Mouse (Mus musculus) MEL (cell line): ENCODE measurements around the gene Gtf2h1. TPM values are rescaled to one million over a fixed set of nuclear protein-coding genes. Genes with fewer than 3 reads are reported as not detected.
"Not testable (repeated sequence)": the region's sequence is repeated elsewhere in the genome, so short reads cannot be mapped to it uniquely, and the experiment has no call there.

Experiments used
- DNase-seq: peaks from one replicate; pipeline ENCODE4 v3.0.0; 2011; ENCODE audit warnings: low read depth, low spot score
- H3K27ac ChIP-seq: 2 replicates; pipeline ENCODE4 v1.5.1; 2012; ENCODE audit warnings: low read depth, mild to moderate bottlenecking, control low read depth, low read length, moderate library complexity; ENCODE audit not compliant: control insufficient read depth
- H3K27me3 ChIP-seq, 2 experiments: fragments of 150-350 bp in 1 of 2; sonication (generic) in 1 of 2; 2 replicates each; pipeline ENCODE4 v1.6.1; 2012; ENCODE audit warnings: low read length in 2 of 2, mild to moderate bottlenecking in 2 of 2, improper control_type of control experiment in 1 of 2, moderate library complexity in 1 of 2; ENCODE audit not compliant: insufficient read depth in 2 of 2, control insufficient read depth in 1 of 2
- H3K36me3 ChIP-seq, 2 experiments: 2 replicates each; pipeline ENCODE4 v1.6.1; 2012 to 2014; ENCODE audit warnings: low read length in 2 of 2, improper control_type of control experiment in 1 of 2, inconsistent platforms in 1 of 2, mild to moderate bottlenecking in 1 of 2; ENCODE audit not compliant: insufficient read depth in 2 of 2, control insufficient read depth in 1 of 2
- H3K4me1 ChIP-seq, 2 experiments: fragments of 150-350 bp in 1 of 2; sonication (generic) in 1 of 2; 2 replicates each; pipeline ENCODE4 v1.6.1; 2012; ENCODE audit warnings: low read length in 2 of 2, improper control_type of control experiment in 1 of 2, mild to moderate bottlenecking in 1 of 2; ENCODE audit not compliant: insufficient read depth in 2 of 2, control insufficient read depth in 1 of 2
- H3K4me3 ChIP-seq, 2 experiments: fragments of 150-350 bp in 1 of 2; sonication (generic) in 1 of 2; 2 replicates each; pipeline ENCODE4 v1.5.1; 2012; ENCODE audit warnings: low read depth in 2 of 2, low read length in 2 of 2, mild to moderate bottlenecking in 2 of 2, moderate library complexity in 2 of 2, control low read depth in 1 of 2, improper control_type of control experiment in 1 of 2; ENCODE audit not compliant: control insufficient read depth in 1 of 2, insufficient read depth in 1 of 2
- H3K79me2 ChIP-seq: 2 replicates; pipeline ENCODE4 v1.6.1; 2012; ENCODE audit warnings: mild to moderate bottlenecking, low read length, moderate library complexity; ENCODE audit not compliant: control insufficient read depth, poor library complexity, insufficient read depth
- H3K9ac ChIP-seq: 2 replicates; pipeline ENCODE4 v1.6.1; 2012; ENCODE audit warnings: low read depth, mild to moderate bottlenecking, control low read depth, low read length, moderate library complexity; ENCODE audit not compliant: control insufficient read depth, poor library complexity, severe bottlenecking
- H3K9me3 ChIP-seq: fragments of 150-350 bp; sonication (generic); replicated peaks from 2 replicates; pipeline ENCODE4 v1.6.1; 2012; ENCODE audit warnings: mild to moderate bottlenecking, low read length, improper control_type of control experiment, moderate library complexity; ENCODE audit not compliant: insufficient read depth
- CHD2 ChIP-seq: IDR thresholded peaks from 2 replicates; pipeline ENCODE4 v1.6.1; 2011; ENCODE audit warnings: low read length, improper control_type of control experiment
- E2F4 ChIP-seq: IDR thresholded peaks from 2 replicates; pipeline ENCODE4 v1.6.1; 2011; ENCODE audit warnings: low read depth, low read length, improper control_type of control experiment, borderline replicate concordance
- EP300 ChIP-seq, 2 experiments: IDR thresholded peaks; 2 replicates each; pipeline ENCODE4 v1.6.1; 2011; ENCODE audit warnings: improper control_type of control experiment in 2 of 2, low read length in 2 of 2, low read depth in 1 of 2, mild to moderate bottlenecking in 1 of 2
- GATA1 ChIP-seq: IDR thresholded peaks from 2 replicates; pipeline ENCODE4 v1.6.1; 2011; ENCODE audit warnings: low read depth, low read length, improper control_type of control experiment
- HCFC1 ChIP-seq: IDR thresholded peaks from 2 replicates; pipeline ENCODE4 v1.6.1; 2012; ENCODE audit warnings: low read depth, mild to moderate bottlenecking, inconsistent platforms, low read length, improper control_type of control experiment, moderate library complexity
- JUND ChIP-seq: IDR thresholded peaks from 2 replicates; pipeline ENCODE4 v1.6.1; 2011; ENCODE audit warnings: low read depth, mild to moderate bottlenecking, improper control_type of control experiment, low read length
- MAFK ChIP-seq: IDR thresholded peaks from 2 replicates; pipeline ENCODE4 v1.6.1; 2011; ENCODE audit warnings: low read depth, mild to moderate bottlenecking, low read length, improper control_type of control experiment, borderline replicate concordance
- MAX ChIP-seq: IDR thresholded peaks from 2 replicates; pipeline ENCODE4 v1.6.1; 2011; ENCODE audit warnings: low read length, improper control_type of control experiment
- MAZ ChIP-seq: IDR thresholded peaks from 2 replicates; pipeline ENCODE4 v1.6.1; 2012; ENCODE audit warnings: low read depth, mild to moderate bottlenecking, inconsistent platforms, low read length, improper control_type of control experiment
- MEF2A ChIP-seq: IDR thresholded peaks from 2 replicates; pipeline ENCODE4 v1.6.1; 2014; ENCODE audit warnings: low read depth, mild to moderate bottlenecking, inconsistent platforms, low read length, improper control_type of control experiment; ENCODE audit not compliant: poor library complexity, insufficient replicate concordance, severe bottlenecking; ENCODE audit errors: extremely low read depth
- MYB ChIP-seq: IDR thresholded peaks from 2 replicates; pipeline ENCODE4 v1.6.1; 2011; ENCODE audit warnings: mild to moderate bottlenecking, low read depth, low read length, improper control_type of control experiment
- NELFE ChIP-seq: IDR thresholded peaks from 2 replicates; pipeline ENCODE4 v1.6.1; 2011; ENCODE audit warnings: low read depth, low read length, improper control_type of control experiment
- POLR2AphosphoS5 ChIP-seq: IDR thresholded peaks from 2 replicates; pipeline ENCODE4 v1.6.1; 2012; ENCODE audit warnings: low read depth, borderline replicate concordance, mild to moderate bottlenecking, inconsistent platforms, low read length, moderate library complexity, mixed read lengths
- RAD21 ChIP-seq: IDR thresholded peaks from 2 replicates; pipeline ENCODE4 v1.6.1; 2011; ENCODE audit warnings: mild to moderate bottlenecking, low read depth, low read length, improper control_type of control experiment
- RCOR1 ChIP-seq: IDR thresholded peaks from 2 replicates; pipeline ENCODE4 v1.6.1; 2012; ENCODE audit warnings: low read depth, mild to moderate bottlenecking, inconsistent platforms, low read length, improper control_type of control experiment
- UBTF ChIP-seq: IDR thresholded peaks from 2 replicates; pipeline ENCODE4 v1.6.1; 2012; ENCODE audit warnings: low read depth, mild to moderate bottlenecking, inconsistent platforms, low read length, improper control_type of control experiment, moderate library complexity, borderline replicate concordance; ENCODE audit not compliant: insufficient read depth
- polyA plus RNA-seq, 2 experiments: library from polyadenylated mRNA; stranded (reverse) in 1 of 2; unstranded in 1 of 2; fragments of >175 nt in 1 of 2; fragments of >200 nt in 1 of 2; gene quantifications; 2 replicates each; pipeline versions ENCODE4 v1.2.1 to v1.2.4; 2012; ENCODE audit warnings: low replicate concordance in 2 of 2, low read depth in 1 of 2; ENCODE audit not compliant: insufficient read length in 2 of 2, insufficient read depth in 1 of 2, missing spikeins in 1 of 2
- total RNA-seq: library from RNA; depleted of rRNA; stranded (reverse); fragments of 300-350 nt; gene quantifications from 2 replicates; pipeline ENCODE4 v1.2.3, GENCODE M21; 2012

The Gtf2h1 gene
- total and polyA plus RNA-seq, 3 experiments: 105 to 142 TPM; not detected in 1

DNA sequence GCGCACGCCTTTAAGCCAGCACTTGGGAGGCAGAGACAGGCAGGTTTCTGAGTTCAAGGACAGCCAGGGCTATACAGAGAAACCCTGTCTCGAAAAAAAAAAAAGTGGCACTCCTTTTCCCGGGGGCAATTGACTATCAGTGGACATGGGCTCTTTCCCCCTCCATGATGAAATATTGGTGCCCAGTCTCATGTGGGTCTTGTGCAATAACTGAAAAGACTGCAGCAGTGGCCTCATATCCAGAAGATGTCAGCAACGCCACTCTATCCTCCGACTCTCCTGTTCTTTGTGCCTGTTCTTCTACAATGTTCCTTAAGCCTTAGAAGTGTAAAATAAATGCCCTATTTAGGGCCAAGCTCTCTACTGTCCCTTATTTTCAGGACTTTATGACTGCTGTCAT, 14.4 kb downstream of the Gtf2h1 start:
- Histone ChIP-seq H3K27me3 (no peaks in the 10 kb centered on the region), H3K4me3 (no peak overlapping the region), H3K36me3 (peaks cover 0 to 49% of the 10 kb centered on the region in 2 experiments; a peak in 2 of 4 replicates), H3K9ac (no peak overlapping the region), H3K27ac (no peak overlapping the region), H3K9me3 (no peaks in the 10 kb centered on the region), H3K79me2 (no peaks in the 10 kb centered on the region), H3K4me1 (no peaks in the 10 kb centered on the region)
- no peak for TF ChIP-seq HCFC1
- TF ChIP-seq MAX: no peak
- TF ChIP-seq POLR2AphosphoS5: no peak
- TF ChIP-seq GATA1: no peak
- no peak for TF ChIP-seq MAFK
- no peak for TF ChIP-seq EP300 (IDR thresholded peaks at IDR 0.05; ENCODE audit: low read depth in 1 of 2, low read length in 2 of 2)
- DNase-seq: no peak

DNA sequence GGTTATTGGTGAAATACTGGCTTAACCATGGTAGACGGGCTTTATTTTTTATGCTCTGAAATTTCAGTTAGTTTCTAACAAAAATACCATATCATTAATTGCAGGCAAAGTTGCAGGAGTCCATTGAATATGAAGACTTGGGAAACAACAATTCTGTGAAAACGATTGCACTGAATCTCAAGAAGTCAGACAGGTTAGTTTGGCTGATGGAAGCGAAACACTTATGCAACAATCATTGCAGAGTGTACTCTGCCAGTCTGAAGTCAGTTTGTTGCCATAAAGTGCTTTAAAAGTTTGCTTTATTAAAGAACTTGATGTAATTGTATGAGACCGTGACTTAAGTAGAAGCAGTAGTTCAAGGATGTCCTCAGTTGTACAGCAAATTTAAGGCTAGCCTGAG, 18.1 kb downstream of the Gtf2h1 start:
- no peak for DNase-seq
- Histone ChIP-seq H3K27ac (no peak overlapping the region), H3K27me3 (no peaks in the 10 kb centered on the region), H3K36me3 (peaks cover 0 to 51% of the 10 kb centered on the region in 2 experiments; a peak in 2 of 4 replicates), H3K4me3 (no peak overlapping the region), H3K9ac (no peak overlapping the region), H3K79me2 (no peaks in the 10 kb centered on the region), H3K4me1 (no peaks in the 10 kb centered on the region), H3K9me3 (no peaks in the 10 kb centered on the region)
- TF ChIP-seq UBTF (no peak), CHD2 (no peak), MEF2A (no peak), NELFE (no peak), RAD21 (no peak), E2F4 (no peak), MYB (no peak), MAZ (no peak), MAX (no peak), RCOR1 (no peak), JUND (no peak)

DNA sequence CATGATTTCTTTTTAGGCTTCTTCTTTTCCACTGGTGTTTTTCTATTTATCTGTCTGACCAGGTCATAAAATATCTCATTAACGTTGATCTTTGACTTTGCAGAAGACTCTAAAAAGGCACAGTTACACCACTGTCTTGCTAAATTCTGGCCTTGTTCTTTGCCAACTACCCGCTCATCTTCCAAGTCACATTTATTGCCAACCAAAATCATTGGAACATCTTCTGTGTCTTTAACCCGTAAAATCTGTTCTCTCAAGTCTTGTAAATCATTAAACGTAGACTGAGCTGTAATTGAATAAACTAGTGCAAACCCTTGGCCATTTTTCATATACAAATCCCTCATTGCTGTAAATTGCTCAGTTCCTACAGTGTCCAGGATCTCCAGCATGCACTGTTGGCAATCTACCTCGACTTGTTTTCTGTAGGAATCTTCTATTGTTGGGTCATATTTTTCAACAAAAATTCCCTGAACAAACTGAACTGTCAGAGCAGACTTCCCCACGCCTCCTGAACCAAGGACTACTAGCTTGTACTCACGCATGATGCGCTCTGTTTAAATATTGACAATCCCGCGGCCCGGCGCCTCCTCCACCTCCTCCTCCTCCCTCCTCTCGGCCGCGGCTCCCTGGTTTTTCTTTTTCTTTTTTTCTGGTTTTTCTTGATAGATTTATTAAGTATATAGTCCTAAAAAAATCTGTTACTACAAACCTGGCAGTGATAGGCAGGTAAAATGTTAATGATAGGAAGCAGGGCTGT, 25.2 kb downstream of the Gtf2h1 start:
- not testable (repeated sequence) for H3K9me3 ChIP-seq, H3K79me2 ChIP-seq, H3K9ac ChIP-seq, H3K27ac ChIP-seq, H3K4me1 ChIP-seq, DNase-seq, H3K4me3 ChIP-seq, H3K27me3 ChIP-seq
- peaks cover 0 to 37% of the 10 kb centered on the region in 2 experiments; a peak in 2 of 4 replicates for H3K36me3 ChIP-seq
